Mouse (Mus musculus) CH12.LX (cell line): ENCODE data around the gene Serinc5. TPM values are rescaled to one million over a fixed set of nuclear protein-coding genes. Genes with fewer than 3 reads are reported as not detected.

Experiments used
- DNase-seq: peaks from one replicate; pipeline ENCODE4 v3.0.0-alpha.2; 2013; ENCODE audit errors: extremely low read depth
- H3K27ac ChIP-seq: 2 replicates; pipeline ENCODE4 v1.5.1; 2012; ENCODE audit warnings: low read depth, mild to moderate bottlenecking, control low read depth, moderate library complexity; ENCODE audit not compliant: insufficient read depth
- H3K27me3 ChIP-seq: replicated peaks from 2 replicates; pipeline ENCODE3; 2012; ENCODE audit warnings: inconsistent platforms
- H3K36me3 ChIP-seq, 2 experiments: replicated peaks in 1 of 2; 2 replicates each; pipeline versions ENCODE3 to v1.6.1; 2012; ENCODE audit warnings: inconsistent platforms in 1 of 2, low read length in 1 of 2, mild to moderate bottlenecking in 1 of 2, mixed read lengths in 1 of 2, moderate library complexity in 1 of 2; ENCODE audit not compliant: control insufficient read depth in 1 of 2, insufficient read depth in 1 of 2
- H3K4me1 ChIP-seq, 2 experiments: 2 replicates each; pipeline ENCODE4 v1.6.1; 2012; ENCODE audit warnings: inconsistent platforms in 1 of 2, moderate library complexity in 1 of 2; ENCODE audit not compliant: insufficient read depth in 2 of 2, control insufficient read depth in 1 of 2
- H3K4me2 ChIP-seq: 2 replicates; pipeline ENCODE4 v1.6.1; 2012; ENCODE audit warnings: low read depth, mild to moderate bottlenecking, control low read depth; ENCODE audit not compliant: poor library complexity, insufficient read depth, severe bottlenecking
- H3K4me3 ChIP-seq, 3 experiments: fragments of 150-350 bp in 1 of 3; sonication (generic) in 1 of 3; replicated peaks in 1 of 3; 2 replicates each; pipeline versions ENCODE3 to v1.5.1; 2011 to 2012; ENCODE audit warnings: low read depth in 2 of 3, low read length in 2 of 3, mild to moderate bottlenecking in 2 of 3, moderate library complexity in 2 of 3, control low read depth in 1 of 3, improper control_type of control experiment in 1 of 3, inconsistent platforms in 1 of 3, mixed read lengths in 1 of 3; ENCODE audit not compliant: poor library complexity in 1 of 3
- H3K79me2 ChIP-seq: replicated peaks from 2 replicates; pipeline ENCODE4 v1.6.1; 2012; ENCODE audit warnings: mild to moderate bottlenecking, moderate library complexity; ENCODE audit not compliant: control insufficient read depth, poor library complexity, insufficient read depth, severe bottlenecking; ENCODE audit errors: extremely low read depth
- H3K9ac ChIP-seq: 2 replicates; pipeline ENCODE4 v1.6.1; 2012; ENCODE audit warnings: low read depth, mild to moderate bottlenecking, control low read depth, moderate library complexity; ENCODE audit not compliant: insufficient read depth
- H3K9me3 ChIP-seq: replicated peaks from 2 replicates; pipeline ENCODE3; 2012; ENCODE audit warnings: low read length, inconsistent platforms, mixed read lengths
- BHLHE40 ChIP-seq: IDR thresholded peaks from 2 replicates; pipeline ENCODE4 v1.6.1; 2011; ENCODE audit warnings: mild to moderate bottlenecking, low read depth, low read length, improper control_type of control experiment
- CHD1 ChIP-seq: IDR thresholded peaks from 2 replicates; pipeline ENCODE4 v1.6.1; 2012; ENCODE audit warnings: low read depth, low read length, improper control_type of control experiment, inconsistent platforms
- CHD2 ChIP-seq: IDR thresholded peaks from 2 replicates; pipeline ENCODE4 v1.6.1; 2011; ENCODE audit warnings: low read length, improper control_type of control experiment
- CTCF ChIP-seq, 2 experiments: IDR thresholded peaks in 1 of 2; conservative IDR thresholded peaks in 1 of 2; 2 replicates each; pipeline ENCODE4 v1.5.1; 2011 to 2012; ENCODE audit warnings: low read depth in 2 of 2, low read length in 2 of 2, improper control_type of control experiment in 1 of 2, inconsistent platforms in 1 of 2, mild to moderate bottlenecking in 1 of 2, moderate library complexity in 1 of 2
- ELF1 ChIP-seq: IDR thresholded peaks from 2 replicates; pipeline ENCODE4 v1.6.1; 2014; ENCODE audit warnings: low read depth, mild to moderate bottlenecking, inconsistent platforms, low read length, improper control_type of control experiment
- EP300 ChIP-seq: IDR thresholded peaks from 2 replicates; pipeline ENCODE4 v1.6.1; 2011; ENCODE audit warnings: low read length, improper control_type of control experiment
- ETS1 ChIP-seq: conservative IDR thresholded peaks from 2 replicates; pipeline ENCODE4 v1.6.1; 2012; ENCODE audit warnings: low read depth, mild to moderate bottlenecking, inconsistent platforms, low read length, improper control_type of control experiment, moderate library complexity
- GABPA ChIP-seq: IDR thresholded peaks from 2 replicates; pipeline ENCODE4 v1.6.1; 2012; ENCODE audit warnings: low read depth, low read length, improper control_type of control experiment, inconsistent platforms; ENCODE audit not compliant: insufficient replicate concordance
- IRF4 ChIP-seq: IDR thresholded peaks from 2 replicates; pipeline ENCODE4 v1.6.1; 2014; ENCODE audit warnings: low read depth, mild to moderate bottlenecking, inconsistent platforms, low read length, improper control_type of control experiment
- JUN ChIP-seq: IDR thresholded peaks from 2 replicates; pipeline ENCODE4 v1.6.1; 2011; ENCODE audit warnings: low read depth, mild to moderate bottlenecking, low read length, improper control_type of control experiment, moderate library complexity; ENCODE audit not compliant: insufficient read depth
- JUND ChIP-seq: conservative IDR thresholded peaks from 2 replicates; pipeline ENCODE4 v1.6.1; 2011; ENCODE audit warnings: low read depth, low read length, improper control_type of control experiment
- KAT2A ChIP-seq: IDR thresholded peaks from 2 replicates; pipeline ENCODE4 v1.6.1; 2012; ENCODE audit warnings: low read length, improper control_type of control experiment, inconsistent platforms; ENCODE audit not compliant: insufficient replicate concordance
- MAFK ChIP-seq: IDR thresholded peaks from 2 replicates; pipeline ENCODE4 v1.6.1; 2011; ENCODE audit warnings: low read length, improper control_type of control experiment; ENCODE audit not compliant: insufficient replicate concordance
- MAX ChIP-seq: IDR thresholded peaks from 2 replicates; pipeline ENCODE4 v1.6.1; 2011; ENCODE audit warnings: low read length, improper control_type of control experiment
- MAZ ChIP-seq: IDR thresholded peaks from 2 replicates; pipeline ENCODE4 v1.6.1; 2012; ENCODE audit warnings: low read depth, mild to moderate bottlenecking, inconsistent platforms, low read length, improper control_type of control experiment, moderate library complexity
- MEF2A ChIP-seq: IDR thresholded peaks from 2 replicates; pipeline ENCODE4 v1.6.1; 2014; ENCODE audit warnings: low read depth, mild to moderate bottlenecking, inconsistent platforms, low read length, improper control_type of control experiment, borderline replicate concordance
- MXI1 ChIP-seq: IDR thresholded peaks from 2 replicates; pipeline ENCODE4 v1.6.1; 2011; ENCODE audit warnings: mild to moderate bottlenecking, low read depth, low read length, improper control_type of control experiment
- MYC ChIP-seq: IDR thresholded peaks from 2 replicates; pipeline ENCODE4 v1.6.1; 2011; ENCODE audit warnings: low read depth, mild to moderate bottlenecking, improper control_type of control experiment, low read length
- NELFE ChIP-seq: IDR thresholded peaks from 2 replicates; pipeline ENCODE4 v1.6.1; 2011; ENCODE audit warnings: low read depth, low read length, improper control_type of control experiment
- NRF1 ChIP-seq: IDR thresholded peaks from 2 replicates; pipeline ENCODE4 v1.6.1; 2014; ENCODE audit warnings: low read depth, mild to moderate bottlenecking, inconsistent platforms, low read length, improper control_type of control experiment, moderate library complexity
- POLR2A ChIP-seq: IDR thresholded peaks from 2 replicates; pipeline ENCODE4 v1.6.1; 2011; ENCODE audit warnings: low read depth, mild to moderate bottlenecking, improper control_type of control experiment, low read length
- POLR2AphosphoS2 ChIP-seq: IDR thresholded peaks from 2 replicates; pipeline ENCODE4 v1.6.1; 2011; ENCODE audit warnings: low read depth, low read length, improper control_type of control experiment
- RAD21 ChIP-seq: IDR thresholded peaks from 2 replicates; pipeline ENCODE4 v1.6.1; 2011; ENCODE audit warnings: low read depth, mild to moderate bottlenecking, low read length, improper control_type of control experiment, moderate library complexity
- SIN3A ChIP-seq: IDR thresholded peaks from 2 replicates; pipeline ENCODE4 v1.6.1; 2012; ENCODE audit warnings: low read length, improper control_type of control experiment, inconsistent platforms
- SMC3 ChIP-seq: IDR thresholded peaks from 2 replicates; pipeline ENCODE4 v1.6.1; 2011; ENCODE audit warnings: low read depth, low read length, improper control_type of control experiment
- TBP ChIP-seq: conservative IDR thresholded peaks from 2 replicates; pipeline ENCODE4 v1.6.1; 2011; ENCODE audit warnings: low read depth, low read length, improper control_type of control experiment
- TCF12 ChIP-seq: IDR thresholded peaks from 2 replicates; pipeline ENCODE4 v1.6.1; 2014; ENCODE audit warnings: low read depth, mild to moderate bottlenecking, inconsistent platforms, low read length, improper control_type of control experiment
- USF1 ChIP-seq: IDR thresholded peaks from 2 replicates; pipeline ENCODE4 v1.6.1; 2014; ENCODE audit warnings: low read depth, mild to moderate bottlenecking, inconsistent platforms, low read length, improper control_type of control experiment
- USF2 ChIP-seq: conservative IDR thresholded peaks from 2 replicates; pipeline ENCODE4 v1.6.1; 2011; ENCODE audit warnings: low read depth, low read length, improper control_type of control experiment
- ZKSCAN1 ChIP-seq: IDR thresholded peaks from 2 replicates; pipeline ENCODE4 v1.6.1; 2012; ENCODE audit warnings: low read depth, inconsistent platforms, low read length, improper control_type of control experiment, borderline replicate concordance
- ZMIZ1 ChIP-seq: IDR thresholded peaks from 2 replicates; pipeline ENCODE4 v1.6.1; 2012; ENCODE audit warnings: low read depth, mild to moderate bottlenecking, inconsistent platforms, low read length, improper control_type of control experiment
- dilution Hi-C: fragments of 300-500 bp; cut with MboI; formaldehyde crosslinking; loops from 2 replicates; pipeline ENCODE4 v1.14.3; 2020; ENCODE audit warnings: low sequenced_read_pairs; ENCODE audit not compliant: extremely low pct_unique_long_range_greater_than_20kb, extremely low pct_ligation_motif_present
- in situ Hi-C: fragments of 300-500 bp; cut with MboI; formaldehyde crosslinking; loops from 3 replicates; pipeline ENCODE4 v1.14.3; 2019; ENCODE audit warnings: low sequenced_read_pairs, low pct_ligation_motif_present, low pct_unique_long_range_greater_than_20kb, mixed read lengths
- polyA plus RNA-seq: library from polyadenylated mRNA; unstranded; fragments of >175 nt; gene quantifications from 2 replicates; pipeline ENCODE4 v1.2.1, GENCODE M21; 2012; ENCODE audit warnings: low read depth; ENCODE audit not compliant: insufficient read length
- total RNA-seq, 2 experiments: library from RNA; depleted of rRNA; stranded (reverse); fragments of 300-350 nt in 1 of 2; fragments of >200 nt in 1 of 2; gene quantifications; 2 replicates each; pipeline ENCODE4 v1.2.3; 2012 to 2014

Serinc5 gene
- total and polyA plus RNA-seq, 3 experiments: 1.9 to 5.2 (median 4.3) TPM

DNA sequence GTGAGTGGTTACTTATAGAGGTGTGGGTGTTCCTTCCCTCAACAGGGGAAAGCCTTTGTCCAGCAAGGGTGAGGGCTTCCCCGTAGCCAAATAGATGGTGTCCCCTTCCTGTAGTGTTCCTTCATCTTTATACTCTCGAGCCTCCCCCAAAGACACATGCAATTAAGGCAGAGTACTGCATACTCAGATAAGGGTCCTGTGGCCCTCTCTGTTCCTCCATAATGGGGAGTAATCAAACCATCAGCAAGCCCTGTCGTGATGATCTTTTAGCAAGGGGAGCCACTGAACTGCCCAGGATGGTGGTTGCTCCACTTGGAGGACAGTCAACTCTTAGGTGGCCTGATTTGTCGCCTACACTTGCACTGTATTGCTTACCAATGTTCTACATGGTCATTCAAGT is 101.7 kb downstream of the Serinc5 start:
- Histone ChIP-seq H3K27me3 (no peaks in the 10 kb centered on the region), H3K9ac (no peak overlapping the region), H3K27ac (no peak overlapping the region), H3K4me3 (no peak overlapping the region), H3K9me3 (no peaks in the 10 kb centered on the region), H3K79me2 (no peaks in the 10 kb centered on the region), H3K4me2 (no peak overlapping the region), H3K4me1 (no peaks in the 10 kb centered on the region; a peak in 1 of 4 replicates), H3K36me3 (peaks cover 0 to 5% of the 10 kb centered on the region in 2 experiments)
- DNase-seq: no peak
- in situ Hi-C loops (no loop called here), dilution Hi-C loops (no loop called here)
- TF ChIP-seq MAX (no peak), POLR2AphosphoS2 (no peak), TBP (no peak), MXI1 (no peak), MYC (no peak), BHLHE40 (no peak), IRF4 (no peak), MAZ (no peak), GABPA (no peak), TCF12 (no peak), NELFE (no peak), CHD2 (no peak), KAT2A (no peak), CTCF (conservative IDR thresholded peaks at IDR 0.05 in 1 of 2, IDR thresholded peaks at IDR 0.05 in 1 of 2; ENCODE audit: low read depth in 2 of 2, low read length in 2 of 2) (no peak), ELF1 (no peak), JUND (no peak), EP300 (no peak), USF2 (no peak), POLR2A (no peak), JUN (no peak)

DNA sequence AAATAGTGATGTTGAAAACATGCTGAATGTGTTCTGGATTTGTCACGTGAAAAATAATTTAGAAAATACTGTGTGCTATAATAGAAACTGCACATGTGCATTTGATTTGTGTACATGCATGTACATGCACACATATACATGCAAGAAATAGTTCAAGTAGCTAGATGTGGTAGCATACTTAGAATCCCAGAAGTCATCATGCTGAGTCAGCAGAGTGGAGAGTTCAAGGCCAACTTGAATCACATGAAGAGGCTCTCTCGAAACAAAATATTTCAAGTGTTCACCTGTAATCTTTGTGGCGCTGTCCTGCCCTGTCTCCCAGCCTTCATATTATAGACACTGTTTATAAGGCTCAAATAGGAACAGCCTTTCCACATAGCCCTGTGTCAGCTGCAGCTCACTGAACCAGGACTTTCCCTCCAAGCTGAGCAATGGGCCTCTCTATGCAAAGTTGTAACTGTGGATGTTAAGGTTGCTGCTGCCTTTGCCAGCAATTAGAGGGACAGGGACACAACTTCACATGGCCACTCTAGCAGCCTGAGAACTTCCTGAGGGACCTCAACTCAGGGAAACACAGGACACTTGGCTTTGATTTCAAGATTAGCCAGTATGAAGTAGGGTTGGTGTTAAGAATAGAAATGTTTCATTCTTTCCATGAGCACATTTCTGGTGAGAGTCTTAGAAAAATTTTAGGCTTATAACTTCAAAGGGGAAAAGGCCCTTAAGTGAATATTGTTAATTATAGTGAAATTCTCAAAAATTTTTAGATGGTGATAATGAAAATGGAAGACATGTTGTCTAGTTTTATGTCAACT is 107.2 kb downstream of the Serinc5 start:
- Histone ChIP-seq H3K4me1 (peaks cover 9 to 24% of the 10 kb centered on the region in 2 experiments), H3K9me3 (peaks cover 6% of the 10 kb centered on the region), H3K79me2 (no peaks in the 10 kb centered on the region), H3K4me3 (no peak overlapping the region), H3K27ac (no peak overlapping the region), H3K4me2 (no peak overlapping the region), H3K9ac (no peak overlapping the region), H3K36me3 (no peaks in the 10 kb centered on the region), H3K27me3 (no peaks in the 10 kb centered on the region)
- peak; percentile 44 for DNase-seq
- in situ Hi-C loops (no loop called here), dilution Hi-C loops (no loop called here)
- TF ChIP-seq ELF1: no peak
- no peak for TF ChIP-seq CHD2
- TF ChIP-seq ZKSCAN1: no peak
- no peak for TF ChIP-seq USF1
- TF ChIP-seq MXI1: no peak
- TF ChIP-seq TBP: no peak
- no peak for TF ChIP-seq SMC3
- TF ChIP-seq USF2: no peak
- TF ChIP-seq MEF2A: peak; percentile 83
- TF ChIP-seq POLR2A: no peak
- peak; percentile 74 for TF ChIP-seq EP300
- TF ChIP-seq CHD1: no peak
- peak; percentile 42; the same call in 1 of the 2 replicates for TF ChIP-seq ETS1
- TF ChIP-seq NRF1: no peak
- TF ChIP-seq JUND: peak; percentile 25; the same call in 1 of the 2 replicates
- no peak; the same call in none of the 2 replicates for TF ChIP-seq RAD21
- TF ChIP-seq MAZ: no peak
- TF ChIP-seq MAFK: peak; percentile 98
- TF ChIP-seq CTCF (conservative IDR thresholded peaks at IDR 0.05 in 1 of 2, IDR thresholded peaks at IDR 0.05 in 1 of 2; ENCODE audit: low read depth in 2 of 2, low read length in 2 of 2): no peak
- TF ChIP-seq ZMIZ1: no peak
- peak; percentile 44 for TF ChIP-seq BHLHE40
- no peak for TF ChIP-seq POLR2AphosphoS2
- no peak for TF ChIP-seq SIN3A
